Mouse (Mus musculus) stomach, embryonic 15.5 days (tissue): ENCODE results near the gene Nrgn. TPM values are rescaled to one million over a fixed set of nuclear protein-coding genes. Genes with fewer than 3 reads are reported as not detected.

Experiments used
- ATAC-seq: fragments of 200-750 bp; cut with Nextera tagmentation; 2 replicates; pipeline ENCODE4 v1.8.0; 2017; ENCODE audit warnings: low read depth, moderate number of reproducible peaks, moderate TSS enrichment; ENCODE audit not compliant: insufficient read depth, low FRiP score
- H3K27ac ChIP-seq: fragments of 300-500 bp; sonication (generic); 2 replicates; pipeline ENCODE4 v1.5.1; 2015; ENCODE audit warnings: mild to moderate bottlenecking, inconsistent platforms
- H3K27me3 ChIP-seq: fragments of 300-500 bp; sonication (generic); replicated peaks from 2 replicates; pipeline ENCODE4 v1.6.1; 2015; ENCODE audit warnings: inconsistent platforms
- H3K36me3 ChIP-seq: fragments of 300-500 bp; sonication (generic); 2 replicates; pipeline ENCODE4 v1.6.1; 2015; ENCODE audit warnings: inconsistent platforms
- H3K4me1 ChIP-seq: fragments of 300-500 bp; sonication (generic); 2 replicates; pipeline ENCODE4 v1.6.1; 2015; ENCODE audit warnings: inconsistent platforms
- H3K4me2 ChIP-seq: fragments of 300-500 bp; sonication (generic); 2 replicates; pipeline ENCODE4 v1.6.1; 2015; ENCODE audit warnings: mild to moderate bottlenecking, inconsistent platforms
- H3K4me3 ChIP-seq: fragments of 300-500 bp; sonication (generic); replicated peaks from 2 replicates; pipeline ENCODE4 v1.5.1; 2015; ENCODE audit warnings: inconsistent platforms
- H3K9ac ChIP-seq: fragments of 300-500 bp; sonication (generic); 2 replicates; pipeline ENCODE4 v1.6.1; 2015; ENCODE audit warnings: inconsistent platforms
- H3K9me3 ChIP-seq: fragments of 300-500 bp; sonication (generic); 2 replicates; pipeline ENCODE4 v1.6.1; 2016; ENCODE audit warnings: inconsistent platforms
- WGBS: fragments of 180-500 bp; shearing (Covaris S2); methylation state at CpG from one replicate; pipeline ENCODE4 v1.1.7; 2015; 5-methylcytosine and 5-hydroxymethylcytosine counted together
- polyA plus RNA-seq: library from polyadenylated mRNA; unstranded; fragments of >200 nt; fragmentation: Nextera tagmentation; extraction: Ambion mirVana; gene quantifications from 2 replicates; pipeline ENCODE4 v1.2.1, GENCODE M21; 2015

Gene Nrgn
- polyA plus RNA-seq, 1 experiment from 2014 or later: 6.9 TPM

DNA sequence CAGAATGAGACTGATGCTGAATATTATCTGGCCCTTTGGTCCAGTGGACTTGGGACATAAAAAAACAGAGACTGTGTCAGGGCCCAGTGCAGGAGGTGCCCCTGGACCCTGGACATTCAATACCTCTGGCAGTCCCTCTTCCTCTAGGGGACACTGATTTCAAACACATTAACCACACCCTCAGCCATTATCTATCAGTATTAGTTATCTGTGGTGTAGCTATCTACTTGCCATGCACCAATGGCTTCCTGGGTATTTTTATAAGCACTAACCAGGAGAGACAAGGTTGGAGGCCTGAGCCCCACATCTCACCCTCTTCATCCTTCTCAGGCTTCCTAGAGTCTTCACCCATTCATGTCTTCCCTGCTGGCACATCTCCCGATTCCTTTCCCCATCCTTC, 2.3 kb downstream of the Nrgn start:
- Histone ChIP-seq H3K4me1 (peaks cover 14% of the 10 kb centered on the region), H3K4me2 (no peak overlapping the region), H3K9me3 (no peaks in the 10 kb centered on the region), H3K27me3 (peaks cover 39% of the 10 kb centered on the region), H3K9ac (no peak overlapping the region), H3K36me3 (no peaks in the 10 kb centered on the region), H3K27ac (no peak overlapping the region), H3K4me3 (no peak overlapping the region)
- 70% methylated on average over 1 of the region's 1 CpGs for WGBS
- no peak for ATAC-seq

DNA sequence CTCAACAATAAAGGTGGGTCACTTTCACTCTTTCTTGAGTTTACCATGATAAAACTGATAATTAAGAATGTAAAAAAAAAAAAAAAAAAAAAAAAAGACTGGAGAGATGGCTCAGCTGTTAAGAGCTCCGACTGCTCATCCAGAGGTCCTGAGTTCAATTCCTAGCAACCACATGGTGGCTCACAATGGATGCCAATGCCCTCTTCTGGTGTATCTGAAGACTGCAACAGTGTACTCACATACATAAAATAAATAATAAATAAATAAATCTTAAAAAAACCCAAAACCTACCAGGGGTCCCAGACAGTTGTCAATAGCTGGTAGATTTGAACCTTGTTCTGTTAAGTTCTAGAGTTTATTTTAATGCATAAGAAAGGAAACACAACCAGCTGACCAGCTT, 5.8 kb downstream of the Nrgn start:
- Histone ChIP-seq H3K27me3 (peaks cover 31% of the 10 kb centered on the region), H3K4me1 (peaks cover 24% of the 10 kb centered on the region; the same call in 1 of the 2 replicates)
- ATAC-seq: no peak

DNA sequence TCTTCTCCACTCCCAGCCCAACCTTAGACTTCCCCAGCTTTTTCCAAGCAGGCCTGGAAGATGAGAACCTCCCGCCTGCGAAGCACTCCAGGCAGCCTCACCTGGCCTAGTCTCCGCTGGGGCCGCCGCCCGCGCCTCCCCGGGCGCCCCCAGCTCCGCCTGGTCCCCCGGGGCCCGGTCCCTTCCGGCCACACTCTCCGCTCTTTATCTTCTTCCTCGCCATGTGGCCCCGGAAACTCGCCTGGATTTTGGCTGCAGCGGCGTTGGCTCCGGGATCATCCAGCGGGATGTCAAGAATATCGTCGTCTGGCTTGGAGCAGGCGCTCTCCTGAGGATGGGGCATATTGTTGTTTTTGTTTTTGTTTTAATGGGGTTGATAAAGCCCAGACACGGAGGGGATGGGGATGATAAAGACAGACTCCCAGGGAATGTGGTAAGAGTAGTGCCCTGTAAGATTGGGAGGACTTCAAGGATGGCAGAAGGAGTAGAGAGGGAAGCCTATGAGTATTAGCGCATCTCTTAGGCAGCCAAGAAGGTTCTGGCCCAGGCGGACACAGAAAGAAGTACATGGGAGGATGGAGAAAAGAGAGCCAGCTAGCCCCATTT, 6.8 kb downstream of the Nrgn start:
- Histone ChIP-seq H3K9me3 (no peaks in the 10 kb centered on the region), H3K4me3 (0 out of 2 replicates have a peak overlapping the region, but pooled peaks have one; percentile 5), H3K9ac (no peak overlapping the region), H3K4me2 (0 out of 2 replicates have a peak overlapping the region, but pooled peaks have one; percentile 21), H3K36me3 (no peaks in the 10 kb centered on the region), H3K27ac (no peak overlapping the region), H3K4me1 (peaks cover 20% of the 10 kb centered on the region; the same call in 1 of the 2 replicates), H3K27me3 (peaks cover 23% of the 10 kb centered on the region)
- WGBS: 34% methylated on average over 27 of the region's 27 CpGs
- ATAC-seq: no peak

More for the DNA sequence above, 5.8 kb downstream of the Nrgn start:
- WGBS: 71% methylated on average over 1 of the region's 1 CpGs
- H3K27ac ChIP-seq: no peak overlapping the region
- no peaks in the 10 kb centered on the region for H3K36me3 ChIP-seq
- H3K4me3 ChIP-seq: no peak overlapping the region
- no peak overlapping the region for H3K9ac ChIP-seq
- no peak overlapping the region for H3K4me2 ChIP-seq
- H3K9me3 ChIP-seq: no peaks in the 10 kb centered on the region

DNA sequence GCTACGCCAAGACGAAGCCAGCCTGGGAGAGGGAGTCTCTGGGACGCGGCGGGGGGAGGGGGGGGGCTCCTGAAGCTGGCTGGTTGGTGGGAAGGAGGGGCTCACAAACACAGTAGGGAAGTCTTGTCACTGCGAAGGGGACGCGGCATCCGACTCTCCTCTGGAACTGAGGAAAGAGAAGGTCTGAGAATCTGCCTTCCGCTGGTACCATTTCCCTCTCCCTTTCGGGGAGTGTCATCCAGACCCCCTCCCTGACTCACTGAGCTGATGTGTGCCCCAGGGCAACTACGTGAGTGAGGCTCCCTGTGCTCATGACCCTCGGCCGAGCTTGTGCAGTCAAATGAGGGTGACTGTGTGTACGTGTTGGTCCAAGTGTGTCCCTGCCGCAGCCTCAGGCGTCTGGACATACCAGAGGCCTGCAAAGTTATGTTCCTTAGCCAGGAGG, 7.5 kb downstream of the Nrgn start:
- WGBS: 15% methylated on average over 17 of the region's 17 CpGs
- H3K4me1 ChIP-seq: peaks cover 20% of the 10 kb centered on the region; the same call in 1 of the 2 replicates
- no peak overlapping the region for H3K27ac ChIP-seq
- no peaks in the 10 kb centered on the region for H3K36me3 ChIP-seq
- H3K27me3 ChIP-seq: peaks cover 18% of the 10 kb centered on the region
- no peak for ATAC-seq
- no peaks in the 10 kb centered on the region for H3K9me3 ChIP-seq
- H3K4me2 ChIP-seq: peak overlapping the region; percentile 80
- H3K4me3 ChIP-seq: peak overlapping the region; percentile 42
- H3K9ac ChIP-seq: no peak overlapping the region

DNA sequence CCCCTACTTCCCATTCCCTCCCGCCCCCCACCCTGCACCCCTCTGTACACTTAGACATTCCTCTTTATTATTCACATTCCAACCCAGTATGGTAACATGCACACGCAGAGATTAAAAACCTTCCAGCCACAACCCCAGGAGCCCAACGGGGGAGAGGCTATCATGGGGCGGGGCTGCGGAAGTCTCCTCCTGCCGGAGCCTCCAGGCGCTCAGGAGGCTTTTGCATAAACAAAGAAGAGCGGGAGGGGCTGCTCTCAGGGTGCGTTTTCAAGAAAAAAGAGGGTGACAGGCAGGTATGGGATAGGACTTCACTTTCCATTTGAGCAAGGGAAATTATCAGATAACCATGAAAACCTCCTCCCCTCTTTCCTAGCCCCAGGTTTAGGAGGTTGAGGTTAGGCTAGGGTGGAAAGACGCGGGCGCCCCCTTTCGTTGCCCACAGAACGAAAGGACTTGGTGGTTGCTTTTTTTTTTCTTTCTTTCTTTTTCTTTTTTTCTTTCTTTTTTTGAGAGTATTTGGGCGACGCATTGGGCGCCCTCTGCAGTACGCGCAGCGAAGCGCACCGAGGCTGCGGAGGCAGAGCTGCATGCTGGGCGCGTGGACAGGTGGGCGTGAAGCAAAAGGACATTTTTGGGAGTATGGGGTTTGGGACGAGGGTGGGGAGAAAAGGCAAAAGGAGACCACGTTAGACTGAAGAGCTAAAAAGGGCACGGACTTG, 8.1 kb downstream of the Nrgn start:
- Histone ChIP-seq H3K4me3 (peak overlapping the region; percentile 42), H3K9me3 (no peaks in the 10 kb centered on the region), H3K36me3 (no peaks in the 10 kb centered on the region), H3K4me1 (peaks cover 20% of the 10 kb centered on the region; the same call in 1 of the 2 replicates), H3K27ac (no peak overlapping the region), H3K4me2 (peak overlapping the region; percentile 80), H3K27me3 (peaks cover 15% of the 10 kb centered on the region), H3K9ac (no peak overlapping the region; the same call in 1 of the 2 replicates)
- peak; percentile 75 for ATAC-seq
- WGBS: 5% methylated on average over 29 of the region's 29 CpGs

DNA sequence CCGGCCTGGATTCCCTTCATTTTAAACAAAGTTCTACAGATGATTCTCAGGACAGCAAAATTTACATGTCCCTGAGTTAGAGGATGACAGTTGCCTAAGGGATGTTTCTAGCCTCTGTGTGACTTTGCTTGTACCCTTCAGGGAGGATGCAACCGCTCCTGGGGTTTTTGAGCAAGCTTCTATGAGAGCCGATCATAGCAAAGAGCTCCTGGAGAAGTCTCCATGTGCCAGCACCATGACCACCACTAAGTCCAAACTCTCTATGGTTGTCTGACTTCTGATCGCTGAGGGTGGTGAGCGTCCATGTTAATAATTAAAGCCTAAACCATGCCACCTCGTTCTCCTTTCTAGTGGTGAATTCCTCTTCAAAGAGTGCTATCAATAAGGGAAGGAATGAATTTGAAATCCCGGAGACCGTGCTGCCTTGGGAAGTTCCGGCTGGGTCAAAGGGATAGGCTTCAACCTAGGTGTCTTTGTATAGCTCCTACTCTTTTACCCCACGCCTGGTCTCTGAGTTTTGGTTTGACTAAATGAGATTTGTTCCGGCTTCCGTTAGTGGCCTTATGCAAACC, 8.7 kb downstream of the Nrgn start:
- Histone ChIP-seq H3K36me3 (no peaks in the 10 kb centered on the region), H3K9ac (no peak overlapping the region; the same call in 1 of the 2 replicates), H3K27ac (no peak overlapping the region), H3K4me3 (peak overlapping the region; percentile 42), H3K9me3 (no peaks in the 10 kb centered on the region), H3K4me2 (peak overlapping the region; percentile 80), H3K4me1 (peaks cover 20% of the 10 kb centered on the region; the same call in 1 of the 2 replicates), H3K27me3 (peaks cover 15% of the 10 kb centered on the region)
- WGBS: 38% methylated on average over 12 of the region's 12 CpGs
- no peak for ATAC-seq

DNA sequence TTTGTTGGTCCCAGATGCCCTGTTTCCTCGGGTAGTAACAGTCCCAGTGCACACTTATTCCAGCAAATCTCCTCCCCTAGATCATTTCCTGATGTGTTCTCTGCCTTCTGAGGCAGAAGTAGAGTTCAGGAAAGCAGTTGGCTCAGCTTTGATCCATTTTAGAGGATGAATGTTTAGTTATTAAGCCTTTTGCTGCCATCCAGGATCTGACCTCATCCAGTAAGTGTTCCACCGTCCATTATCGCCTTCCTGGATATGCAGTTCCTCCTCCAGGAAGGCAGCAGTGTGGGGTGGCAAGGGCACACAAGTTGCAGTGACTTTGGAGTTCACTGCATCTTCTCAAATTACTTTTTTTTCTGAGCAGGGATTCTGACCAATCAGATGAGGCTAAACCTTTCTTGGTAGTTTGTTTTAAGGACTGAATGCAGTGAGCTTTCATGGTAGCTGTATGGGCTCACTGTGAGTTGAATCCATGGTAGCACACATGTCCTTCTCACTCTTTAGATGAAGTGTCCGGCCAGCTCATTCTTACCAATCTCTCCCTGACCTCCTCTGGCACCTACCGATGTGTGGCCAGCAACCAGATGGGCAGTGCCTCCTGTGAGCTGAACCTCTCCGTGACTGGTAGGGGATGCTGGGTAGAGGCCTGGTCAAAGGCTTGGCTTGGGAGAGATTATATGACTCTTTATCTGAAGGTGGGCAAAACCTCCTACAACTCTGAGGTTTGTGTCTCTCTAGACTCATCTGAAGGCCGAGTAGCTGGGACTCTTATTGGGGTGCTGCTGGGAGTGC, 10.7 kb downstream of the Nrgn start:
- no peaks in the 10 kb centered on the region for H3K9me3 ChIP-seq
- no peaks in the 10 kb centered on the region for H3K36me3 ChIP-seq
- H3K4me2 ChIP-seq: no peak overlapping the region
- no peak overlapping the region for H3K27ac ChIP-seq
- WGBS: 60% methylated on average over 7 of the region's 7 CpGs
- H3K4me1 ChIP-seq: peaks cover 20% of the 10 kb centered on the region; the same call in 1 of the 2 replicates
- H3K27me3 ChIP-seq: peaks cover 15% of the 10 kb centered on the region
- H3K9ac ChIP-seq: no peak overlapping the region
- no peak for ATAC-seq
- no peak overlapping the region for H3K4me3 ChIP-seq

DNA sequence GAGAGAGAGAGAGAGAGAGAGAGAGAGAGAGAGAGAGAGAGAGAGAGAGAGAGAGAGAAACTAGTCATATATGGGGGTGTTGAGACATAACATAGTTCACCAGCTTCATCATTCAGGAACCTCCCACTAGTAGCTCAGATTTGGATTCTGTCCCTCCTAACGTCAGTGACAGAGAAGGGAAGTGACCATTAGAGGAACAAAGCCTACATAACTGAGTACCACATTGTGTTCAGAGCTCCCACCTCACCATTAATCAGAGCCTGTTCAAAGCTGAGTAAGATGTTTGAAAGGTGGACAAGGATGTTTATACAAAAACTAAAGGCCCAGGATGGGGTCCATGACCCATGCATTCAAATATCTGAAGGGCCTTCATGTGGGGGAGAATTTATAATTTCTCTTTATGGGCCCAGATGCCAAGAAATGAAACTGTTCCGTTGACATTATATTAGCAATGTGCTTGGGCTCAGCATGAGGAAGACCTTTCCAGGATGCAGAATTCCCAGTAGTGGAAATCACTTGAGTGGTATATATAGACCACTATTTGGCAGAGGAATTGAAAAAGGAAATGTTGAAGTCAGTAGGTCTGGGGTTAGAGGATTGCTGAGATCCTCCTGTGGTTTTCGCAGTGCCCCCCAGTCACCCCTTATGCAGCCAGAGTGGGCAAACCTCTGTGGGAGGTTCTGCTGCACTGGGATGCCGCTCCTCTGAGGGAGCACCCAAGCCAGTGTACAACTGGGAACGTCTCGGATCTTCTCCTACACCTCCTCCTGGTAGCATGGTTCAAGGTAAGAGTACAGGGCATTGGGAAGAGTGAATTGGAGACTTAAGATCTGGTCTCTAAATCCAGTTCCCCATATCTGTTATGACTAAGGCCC, 11.8 kb downstream of the Nrgn start:
- H3K4me1 ChIP-seq: peaks cover 20% of the 10 kb centered on the region; the same call in 1 of the 2 replicates
- no peak overlapping the region for H3K27ac ChIP-seq
- ATAC-seq: no peak

DNA sequence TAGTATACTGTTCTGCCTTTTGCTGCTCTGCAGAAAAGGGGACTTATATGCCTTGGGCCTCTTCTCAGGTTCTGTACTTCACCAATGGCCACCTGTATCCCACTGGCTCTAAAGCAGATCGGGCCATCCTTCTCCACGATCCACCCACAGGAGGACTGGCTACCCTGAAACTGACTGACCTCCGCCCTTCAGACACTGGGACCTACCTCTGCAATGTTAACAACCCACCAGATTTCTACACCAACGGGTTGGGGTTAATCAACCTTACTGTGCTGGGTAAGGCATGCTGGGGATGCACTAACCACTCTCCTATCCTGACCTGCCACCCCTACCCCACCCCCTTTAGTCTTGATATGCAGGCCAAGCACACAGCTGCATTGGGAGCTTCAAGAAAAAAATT, 12.5 kb downstream of the Nrgn start:
- no peaks in the 10 kb centered on the region for H3K9me3 ChIP-seq
- H3K4me2 ChIP-seq: peak overlapping the region; percentile 38
- no peaks in the 10 kb centered on the region for H3K36me3 ChIP-seq
- peaks cover under 1% of the 10 kb centered on the region; the same call in 1 of the 2 replicates for H3K27me3 ChIP-seq
- H3K9ac ChIP-seq: no peak overlapping the region
- no peak for ATAC-seq
- peaks cover 15% of the 10 kb centered on the region; the same call in 1 of the 2 replicates for H3K4me1 ChIP-seq
- WGBS: 87% methylated on average over 4 of the region's 4 CpGs
- no peak overlapping the region for H3K27ac ChIP-seq
- peak overlapping the region; percentile 19; the same call in 1 of the 2 replicates for H3K4me3 ChIP-seq

More for the DNA sequence above, 11.8 kb downstream of the Nrgn start:
- 65% methylated on average over 6 of the region's 6 CpGs for WGBS
- H3K36me3 ChIP-seq: no peaks in the 10 kb centered on the region
- no peaks in the 10 kb centered on the region for H3K9me3 ChIP-seq
- no peak overlapping the region for H3K9ac ChIP-seq
- peaks cover 8% of the 10 kb centered on the region for H3K27me3 ChIP-seq
- no peak overlapping the region for H3K4me2 ChIP-seq
- H3K4me3 ChIP-seq: no peak overlapping the region

DNA sequence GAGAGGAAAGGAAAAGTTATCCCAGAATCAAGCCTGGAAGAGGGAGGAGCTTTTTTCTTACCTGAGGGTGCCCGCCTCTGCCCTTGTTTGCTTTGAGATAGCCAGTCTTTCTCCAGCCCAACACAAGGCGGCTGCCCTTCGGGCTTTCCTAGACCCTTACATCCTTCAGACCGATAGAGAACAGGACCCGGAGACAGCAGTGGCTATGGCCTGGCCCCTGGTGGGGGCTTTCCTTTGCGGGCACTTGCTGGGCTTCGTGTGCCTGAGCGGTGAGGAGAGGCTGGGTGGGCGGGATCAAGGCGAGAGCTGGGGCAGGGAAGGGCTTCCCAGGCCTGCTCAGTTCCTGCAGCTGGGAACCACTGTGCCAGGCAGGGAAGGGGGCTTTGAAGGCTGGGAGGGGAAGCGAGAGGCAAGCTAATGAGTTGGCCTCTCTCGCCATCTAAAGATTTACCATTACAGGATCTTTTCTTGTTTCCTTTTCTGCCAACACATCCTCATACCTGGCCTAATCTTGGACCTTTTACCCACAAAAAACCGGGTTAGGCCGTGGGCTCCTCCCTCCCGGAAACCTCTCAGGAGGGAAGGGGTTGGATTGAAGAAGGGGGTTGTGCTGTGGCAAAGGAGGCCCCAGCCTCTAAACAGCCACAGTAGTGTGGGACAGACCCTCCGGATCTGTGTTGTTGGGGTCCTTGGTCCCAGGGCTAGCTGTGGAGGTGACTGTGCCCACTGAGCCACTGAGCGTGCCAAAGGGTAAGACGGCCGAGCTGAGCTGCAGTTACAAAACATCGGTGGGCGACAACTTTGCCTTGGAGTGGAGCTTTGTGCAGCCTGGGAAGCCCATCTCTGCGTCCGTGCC, 13.3 kb downstream of the Nrgn start, which contains the start of gene Vsig2:
Vsig2 (plus strand) TSS at position 86 of the 856 bp plus-strand sequence.
- H3K27me3 ChIP-seq: no peaks in the 10 kb centered on the region
- H3K27ac ChIP-seq: peak within 1 kb of the TSS; percentile 71; the same call in 1 of the 2 replicates
- H3K4me2 ChIP-seq: peak within 1 kb of the TSS; percentile 38
- no peaks in the 10 kb centered on the region for H3K9me3 ChIP-seq
- peaks cover 8% of the 10 kb centered on the region; the same call in 1 of the 2 replicates for H3K4me1 ChIP-seq
- H3K4me3 ChIP-seq: peak within 1 kb of the TSS; percentile 19
- peak; percentile 45; the same call in 1 of the 2 replicates for ATAC-seq
- 50% methylated on average over 23 of the region's 23 CpGs for WGBS
- no peak within 1 kb of the TSS for H3K9ac ChIP-seq
- H3K36me3 ChIP-seq: no peaks in the 10 kb centered on the region
